Mouse (Mus musculus) hindbrain, postnatal 0 days (tissue): ENCODE results near the gene Emx2. TPM values are rescaled to one million over a fixed set of nuclear protein-coding genes. Genes with fewer than 3 reads are reported as not detected.

Experiments used
- ATAC-seq: fragments of 200-750 bp; cut with Nextera tagmentation; 2 replicates; pipeline ENCODE4 v1.8.0; 2017; ENCODE audit warnings: mild to moderate bottlenecking, moderate TSS enrichment, moderate library complexity
- DNase-seq: peaks from one replicate; pipeline ENCODE4 v3.0.0-alpha.2; 2015; ENCODE audit warnings: low spot score
- H3K27ac ChIP-seq: fragments of 300-500 bp; sonication (generic); 2 replicates; pipeline ENCODE4 v1.5.1; 2014; ENCODE audit warnings: mild to moderate bottlenecking
- H3K27me3 ChIP-seq: fragments of 300-500 bp; sonication (generic); 2 replicates; pipeline ENCODE4 v1.6.1; 2014; ENCODE audit warnings: low read length, mixed read lengths; ENCODE audit not compliant: insufficient read depth
- H3K36me3 ChIP-seq: fragments of 300-500 bp; sonication (generic); 2 replicates; pipeline ENCODE4 v1.6.1; 2014; ENCODE audit warnings: low read length, mixed read lengths; ENCODE audit not compliant: insufficient read depth
- H3K4me1 ChIP-seq: fragments of 300-500 bp; sonication (generic); 2 replicates; pipeline ENCODE4 v1.6.1; 2014; ENCODE audit warnings: antibody characterized with exemption, low read length, mixed read lengths; ENCODE audit not compliant: insufficient read depth
- H3K4me2 ChIP-seq: fragments of 300-500 bp; sonication (generic); 2 replicates; pipeline ENCODE4 v1.6.1; 2014; ENCODE audit warnings: low read depth, mild to moderate bottlenecking, low read length, moderate library complexity, mixed read lengths
- H3K4me3 ChIP-seq: fragments of 300-500 bp; sonication (generic); 2 replicates; pipeline ENCODE4 v1.5.1; 2014; ENCODE audit warnings: low read length
- H3K9ac ChIP-seq: fragments of 300-500 bp; sonication (generic); replicated peaks from 2 replicates; pipeline ENCODE4 v1.6.1; 2014; ENCODE audit warnings: mild to moderate bottlenecking, low read length, moderate library complexity, mixed read lengths
- H3K9me3 ChIP-seq: fragments of 300-500 bp; sonication (generic); 2 replicates; pipeline ENCODE4 v1.6.1; 2016; ENCODE audit warnings: low read length, mixed read lengths
- CTCF ChIP-seq: IDR thresholded peaks from 2 replicates; pipeline ENCODE4 v1.5.1; 2016; ENCODE audit warnings: antibody characterized with exemption, control low read depth, low read depth
- WGBS: fragments of 180-500 bp; shearing (Covaris S2); extraction: QIAGEN DNeasy Blood & Tissue Kit; methylation state at CpG from one replicate; pipeline ENCODE4 v1.1.7; 2014; 5-methylcytosine and 5-hydroxymethylcytosine counted together
- polyA plus RNA-seq: library from polyadenylated mRNA; unstranded; fragments of >200 nt; fragmentation: Nextera tagmentation; extraction: Ambion mirVana; gene quantifications from 2 replicates; pipeline ENCODE4 v1.2.1, GENCODE M21; 2015
- total RNA-seq: library from RNA; depleted of rRNA; stranded (reverse); fragments of >200 nt; gene quantifications from 2 replicates; pipeline ENCODE4 v1.2.3, GENCODE M21; 2014; rRNA removed

Gene Emx2
- total and polyA plus RNA-seq, 2 experiments from 2014 or later: 0.15 to 0.47 TPM

- ATAC-seq (no peak), DNase-seq (no peak)
- H3K9me3 ChIP-seq: no peaks in the 10 kb centered on the region
- H3K4me2 ChIP-seq: no peak overlapping the region
- H3K27ac ChIP-seq: no peak overlapping the region
- no peak overlapping the region for H3K9ac ChIP-seq
- no peak for TF ChIP-seq CTCF
- WGBS: 78% methylated on average over 3 of the region's 3 CpGs
- no peak overlapping the region for H3K4me3 ChIP-seq
- no peaks in the 10 kb centered on the region for H3K27me3 ChIP-seq
- no peaks in the 10 kb centered on the region for H3K4me1 ChIP-seq
- no peaks in the 10 kb centered on the region for H3K36me3 ChIP-seq
Observed at GRCm38 (mm10) chr19:59479912-59480311, 21.7 kb downstream of the Emx2 start.

GRCm38 (mm10) chr19:59480563-59480962 lies 22.4 kb downstream of the Emx2 start:
- Histone ChIP-seq H3K9ac (no peak overlapping the region), H3K4me1 (no peaks in the 10 kb centered on the region), H3K4me2 (no peak overlapping the region), H3K4me3 (no peak overlapping the region), H3K36me3 (no peaks in the 10 kb centered on the region), H3K27me3 (no peaks in the 10 kb centered on the region), H3K9me3 (no peaks in the 10 kb centered on the region), H3K27ac (no peak overlapping the region)
- no peak for DNase-seq
- no peak for ATAC-seq
- WGBS: 84% methylated on average over 3 of the region's 3 CpGs
- no peak for TF ChIP-seq CTCF

GRCm38 (mm10) chr19:59492258-59492657 lies 34.1 kb downstream of the Emx2 start:
- Histone ChIP-seq H3K36me3 (no peaks in the 10 kb centered on the region), H3K4me3 (no peak overlapping the region), H3K9me3 (no peaks in the 10 kb centered on the region), H3K4me1 (no peaks in the 10 kb centered on the region), H3K4me2 (no peak overlapping the region), H3K9ac (no peak overlapping the region), H3K27ac (no peak overlapping the region), H3K27me3 (no peaks in the 10 kb centered on the region)
- 91% methylated on average over 1 of the region's 1 CpGs for WGBS
- ATAC-seq: no peak
- no peak for TF ChIP-seq CTCF
- DNase-seq: no peak

- H3K4me3 ChIP-seq: no peak overlapping the region
- H3K9me3 ChIP-seq: no peaks in the 10 kb centered on the region
- no peak for ATAC-seq
- H3K4me1 ChIP-seq: no peaks in the 10 kb centered on the region
- TF ChIP-seq CTCF: no peak
- H3K9ac ChIP-seq: no peak overlapping the region
- H3K4me2 ChIP-seq: no peak overlapping the region
- 41% methylated on average over 4 of the region's 4 CpGs for WGBS
- H3K27me3 ChIP-seq: no peaks in the 10 kb centered on the region
- peak; percentile 18 for DNase-seq
- no peak overlapping the region for H3K27ac ChIP-seq
- no peaks in the 10 kb centered on the region for H3K36me3 ChIP-seq
Observed at GRCm38 (mm10) chr19:59496832-59497231, 38.7 kb downstream of the Emx2 start.

GRCm38 (mm10) chr19:59508896-59509295 lies 50.7 kb downstream of the Emx2 start:
- Histone ChIP-seq H3K9ac (no peak overlapping the region), H3K4me3 (no peak overlapping the region), H3K27me3 (no peaks in the 10 kb centered on the region), H3K4me1 (no peaks in the 10 kb centered on the region), H3K27ac (no peak overlapping the region), H3K36me3 (no peaks in the 10 kb centered on the region), H3K4me2 (no peak overlapping the region), H3K9me3 (no peaks in the 10 kb centered on the region)
- ATAC-seq (no peak), DNase-seq (no peak)
- TF ChIP-seq CTCF: no peak
- WGBS: 82% methylated on average over 2 of the region's 2 CpGs

GRCm38 (mm10) chr19:59513181-59513580 lies 55.0 kb downstream of the Emx2 start:
- ATAC-seq (no peak), DNase-seq (no peak)
- no peak overlapping the region for H3K4me2 ChIP-seq
- no peaks in the 10 kb centered on the region for H3K9me3 ChIP-seq
- no peaks in the 10 kb centered on the region for H3K36me3 ChIP-seq
- WGBS: 86% methylated on average over 3 of the region's 3 CpGs
- TF ChIP-seq CTCF: no peak
- H3K9ac ChIP-seq: no peak overlapping the region
- no peak overlapping the region for H3K4me3 ChIP-seq
- H3K4me1 ChIP-seq: no peaks in the 10 kb centered on the region
- no peaks in the 10 kb centered on the region for H3K27me3 ChIP-seq
- no peak overlapping the region for H3K27ac ChIP-seq

Other genes starting within 250 kb of the Emx2 start
- not detected in 2 replicates for gene Kcnk18, start 239.2 kb upstream of the Emx2 start, total RNA-seq
- gene Kcnk18, start 239.2 kb upstream of the Emx2 start, polyA plus RNA-seq: 0.05 TPM in 1 of 2 replicates, not detected in the other
- 11.4 and 13.7 TPM in 2 replicates for gene Slc18a2, start 197.5 kb upstream of the Emx2 start, total RNA-seq
- gene Slc18a2, start 197.5 kb upstream of the Emx2 start, polyA plus RNA-seq: 21.3 and 21.7 TPM in 2 replicates
- gene Rps12-ps3, start 136.1 kb upstream of the Emx2 start, total RNA-seq: 47.7 and 63.1 TPM in 2 replicates
- 4.5 and 13.9 TPM in 2 replicates for gene Rps12-ps3, start 136.1 kb upstream of the Emx2 start, polyA plus RNA-seq
- gene Pdzd8, start 112.6 kb upstream of the Emx2 start, total RNA-seq: 42.6 and 46.4 TPM in 2 replicates
- gene Pdzd8, start 112.6 kb upstream of the Emx2 start, polyA plus RNA-seq: 10.2 and 10.8 TPM in 2 replicates